Mouse (Mus musculus) erythroblast, embryonic 14.5 days (primary cell): ENCODE data around the gene Zfhx3. TPM values are rescaled to one million over a fixed set of nuclear protein-coding genes. Genes with fewer than 3 reads are reported as not detected.

Source experiments
- H3K27me3 ChIP-seq: 2 replicates; pipeline ENCODE4 v1.6.1; 2012; ENCODE audit warnings: inconsistent platforms; ENCODE audit not compliant: control insufficient read depth
- H3K36me3 ChIP-seq: 2 replicates; pipeline ENCODE4 v1.6.1; 2012; ENCODE audit warnings: mild to moderate bottlenecking, inconsistent platforms; ENCODE audit not compliant: control insufficient read depth
- H3K4me1 ChIP-seq: 2 replicates; pipeline ENCODE4 v1.6.1; 2012; ENCODE audit warnings: inconsistent platforms; ENCODE audit not compliant: control insufficient read depth
- H3K4me3 ChIP-seq: replicated peaks from 2 replicates; pipeline ENCODE3; 2012; ENCODE audit warnings: moderate library complexity, mild to moderate bottlenecking, inconsistent platforms
- H3K9me3 ChIP-seq: 2 replicates; pipeline ENCODE4 v1.6.1; 2012; ENCODE audit warnings: low read length, inconsistent platforms, mixed read lengths; ENCODE audit not compliant: control insufficient read depth
- GATA1 ChIP-seq: IDR thresholded peaks from 2 replicates; pipeline ENCODE4 v1.6.1; 2012; ENCODE audit warnings: low read length, inconsistent platforms, mixed read lengths
- TAL1 ChIP-seq: IDR thresholded peaks from 3 replicates; pipeline ENCODE4 v1.6.1; 2012; ENCODE audit warnings: low read length, inconsistent platforms, mixed read lengths
- polyA plus RNA-seq: library from polyadenylated mRNA; stranded (reverse); fragments of >175 nt; gene quantifications from 2 replicates; pipeline ENCODE4 v1.2.3, GENCODE M21; 2012

Gene Zfhx3
- polyA plus RNA-seq, 1 experiment = 0.03 TPM

DNA sequence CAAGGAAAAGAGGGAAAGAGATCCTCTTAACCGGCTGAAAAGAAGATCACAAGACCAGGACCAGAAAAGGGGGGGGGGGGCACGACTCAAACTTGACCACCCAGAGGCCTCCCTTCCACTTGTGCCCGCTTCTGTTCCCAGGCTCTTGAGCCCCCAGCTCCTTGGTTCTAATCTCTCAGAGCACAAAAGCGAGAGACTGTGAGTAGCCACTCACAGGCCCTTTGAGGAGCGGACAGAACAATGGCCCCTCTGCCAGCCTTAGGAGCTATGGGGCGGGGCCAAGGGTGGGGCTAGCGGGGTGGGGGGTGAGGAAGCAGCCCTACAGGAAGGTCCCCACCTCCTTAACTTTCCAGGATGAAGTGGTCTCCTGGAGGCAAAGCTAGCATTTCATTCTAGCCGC lies 508.4 kb downstream of the Zfhx3 start:
- Histone ChIP-seq H3K4me1 (no peaks in the 10 kb centered on the region), H3K4me3 (no peak overlapping the region), H3K27me3 (no peaks in the 10 kb centered on the region), H3K36me3 (no peaks in the 10 kb centered on the region), H3K9me3 (peaks cover 8% of the 10 kb centered on the region)
- TF ChIP-seq TAL1 (no peak), GATA1 (no peak)

DNA sequence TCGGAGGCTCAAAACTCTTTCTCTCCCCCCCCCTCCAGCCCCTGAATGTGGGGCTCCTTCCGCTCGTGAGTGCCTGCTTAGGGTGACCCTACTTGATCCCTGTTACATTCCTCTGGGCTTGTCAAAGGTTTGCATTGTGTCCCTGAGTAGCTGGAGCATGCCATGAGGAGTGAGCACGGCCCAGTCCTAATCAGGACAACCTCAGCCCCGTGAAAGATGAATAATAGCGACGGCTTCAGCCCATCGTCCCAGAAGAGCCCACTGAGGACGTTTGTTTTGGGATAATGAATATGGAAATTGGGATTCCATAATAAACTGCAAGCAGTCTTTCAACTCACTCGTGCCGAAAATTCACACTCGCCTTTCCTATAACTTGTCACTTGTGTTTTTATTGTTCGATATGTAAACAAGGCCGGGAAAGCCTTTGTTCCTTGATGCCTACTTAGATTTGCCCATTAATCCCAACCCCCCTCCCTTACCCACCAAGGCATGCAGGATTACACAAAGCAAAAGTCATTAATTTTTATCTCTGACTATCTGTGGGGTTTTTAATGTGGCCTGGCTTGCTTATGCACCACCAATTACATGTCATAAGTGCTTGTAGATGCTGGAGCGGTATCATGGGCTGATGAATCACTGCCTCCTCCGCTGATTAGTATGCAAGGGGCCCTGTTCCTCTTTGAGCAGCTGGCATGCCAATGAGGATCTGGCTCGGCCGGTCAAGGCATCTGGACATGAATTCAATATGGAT lies 512.3 kb downstream of the Zfhx3 start:
- Histone ChIP-seq H3K4me1 (no peaks in the 10 kb centered on the region), H3K36me3 (no peaks in the 10 kb centered on the region), H3K9me3 (peaks cover 8% of the 10 kb centered on the region), H3K27me3 (no peaks in the 10 kb centered on the region), H3K4me3 (no peak overlapping the region)
- TF ChIP-seq TAL1 (no peak), GATA1 (no peak)

DNA sequence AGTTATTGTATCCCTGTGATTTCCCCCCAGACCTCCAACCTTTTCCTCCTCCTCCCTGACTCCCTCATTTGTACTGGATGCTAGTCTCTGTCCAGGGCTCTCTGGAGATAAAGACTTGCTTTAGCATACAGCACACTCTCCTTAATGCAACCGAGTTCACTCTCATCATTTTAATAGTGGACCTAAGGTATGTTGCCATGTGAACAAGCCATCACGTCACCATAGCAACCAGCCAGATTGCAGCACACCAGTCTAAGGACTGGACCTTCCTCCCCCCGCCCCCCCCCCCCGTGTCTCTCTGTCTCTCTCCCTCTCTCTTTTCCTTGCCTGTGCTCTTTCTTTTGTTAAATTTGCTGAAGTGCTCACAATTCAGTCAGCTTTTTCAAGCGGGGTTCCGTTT lies 524.2 kb downstream of the Zfhx3 start:
- H3K4me1 ChIP-seq = no peaks in the 10 kb centered on the region
- peaks cover 3% of the 10 kb centered on the region; the same call in 1 of the 2 replicates for H3K9me3 ChIP-seq
- TF ChIP-seq TAL1 = no peak

DNA sequence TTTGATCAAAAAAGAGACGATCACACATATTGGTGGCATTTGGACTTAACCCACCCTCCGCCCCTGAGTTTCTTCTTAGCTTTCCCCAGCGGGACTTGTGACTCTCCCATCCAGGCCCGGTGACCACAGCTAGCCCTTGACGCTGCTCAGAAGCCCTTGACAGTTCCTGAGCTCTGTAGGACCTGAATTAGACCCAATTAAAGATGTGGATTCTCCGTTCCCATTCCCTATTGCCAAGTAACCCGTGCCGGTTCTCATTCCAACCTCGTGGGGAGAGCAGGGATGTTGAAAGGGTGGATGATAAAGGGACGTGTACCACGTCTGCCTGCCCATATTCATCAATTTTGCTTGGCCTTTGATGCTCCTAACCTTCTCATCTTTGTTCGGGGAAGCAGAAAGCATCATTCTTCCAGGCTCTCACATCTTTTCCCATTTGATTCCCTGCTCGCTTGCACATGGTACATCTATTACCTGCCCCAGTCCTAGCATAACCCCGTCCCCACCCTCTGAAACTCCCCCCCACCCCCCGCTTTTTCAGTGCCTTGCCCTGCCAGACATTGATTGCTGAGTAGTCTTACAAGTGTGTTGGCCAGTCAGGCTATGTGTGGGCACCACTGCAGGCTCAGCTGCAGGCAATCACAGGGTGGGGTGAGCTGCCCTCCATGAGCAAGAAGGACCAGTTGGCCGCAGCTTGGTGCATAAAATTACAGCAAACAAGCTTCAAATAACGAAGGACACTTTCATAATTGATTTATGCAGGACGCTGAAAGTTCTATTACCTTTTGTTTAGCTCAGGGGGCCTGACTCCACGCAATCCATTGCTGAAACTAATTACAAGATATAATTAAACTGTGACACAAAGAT lies 525.0 kb downstream of the Zfhx3 start:
- Histone ChIP-seq H3K36me3 (no peaks in the 10 kb centered on the region), H3K4me3 (no peak overlapping the region), H3K4me1 (no peaks in the 10 kb centered on the region), H3K27me3 (no peaks in the 10 kb centered on the region), H3K9me3 (peaks cover 3% of the 10 kb centered on the region; the same call in 1 of the 2 replicates)
- TF ChIP-seq TAL1 (no peak), GATA1 (no peak)

More for the DNA sequence above, 524.2 kb downstream of the Zfhx3 start:
- Histone ChIP-seq H3K36me3 (no peaks in the 10 kb centered on the region), H3K27me3 (no peaks in the 10 kb centered on the region), H3K4me3 (no peak overlapping the region)

DNA sequence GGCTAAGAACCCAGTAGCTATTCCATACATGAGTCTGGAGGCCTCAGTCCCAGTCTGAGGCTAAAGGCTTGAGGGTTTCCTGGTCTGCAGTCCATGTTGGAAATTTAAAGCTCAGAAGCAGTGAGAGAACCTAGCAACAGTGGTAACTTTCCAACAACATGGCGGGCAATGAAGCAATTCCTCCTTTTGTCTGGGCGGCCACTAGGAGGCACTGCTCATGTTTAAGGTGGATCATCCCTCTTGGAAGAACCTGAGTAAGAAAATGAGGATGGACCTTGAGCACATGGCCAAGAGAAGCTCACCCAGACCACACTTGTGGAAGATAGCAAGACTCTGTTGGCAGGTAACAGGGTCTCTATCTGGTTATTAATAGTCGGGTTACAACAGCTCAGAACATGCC lies 527.8 kb downstream of the Zfhx3 start:
- Histone ChIP-seq H3K4me1 (no peaks in the 10 kb centered on the region), H3K4me3 (no peak overlapping the region), H3K9me3 (peaks cover 5% of the 10 kb centered on the region; the same call in 1 of the 2 replicates), H3K27me3 (no peaks in the 10 kb centered on the region), H3K36me3 (no peaks in the 10 kb centered on the region)
- no peak for TF ChIP-seq TAL1
- TF ChIP-seq GATA1 = no peak

DNA sequence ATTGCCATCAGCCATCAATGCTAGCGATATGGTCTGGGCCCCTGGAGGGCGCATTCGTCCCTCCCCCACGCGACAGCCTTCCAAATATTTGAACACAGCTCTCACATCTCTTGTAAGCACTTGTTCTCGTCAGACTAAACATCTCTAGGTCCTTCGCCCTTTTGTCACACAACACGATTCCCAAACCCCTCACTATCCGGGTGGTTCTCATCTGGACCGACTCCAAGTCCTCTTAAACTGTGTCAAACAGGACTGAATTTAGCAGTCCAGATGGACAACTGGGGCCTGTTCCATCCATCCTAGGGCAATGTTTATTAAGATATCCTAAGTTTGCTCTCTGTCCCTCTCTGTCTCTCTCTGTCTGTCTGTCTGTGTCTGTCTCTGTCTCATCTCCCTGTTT lies 532.1 kb downstream of the Zfhx3 start:
- TF ChIP-seq GATA1 = no peak
- no peak for TF ChIP-seq TAL1
- peaks cover 2% of the 10 kb centered on the region; the same call in 1 of the 2 replicates for H3K9me3 ChIP-seq
- H3K27me3 ChIP-seq = no peaks in the 10 kb centered on the region
- no peaks in the 10 kb centered on the region for H3K4me1 ChIP-seq
- no peaks in the 10 kb centered on the region for H3K36me3 ChIP-seq
- H3K4me3 ChIP-seq = no peak overlapping the region

DNA sequence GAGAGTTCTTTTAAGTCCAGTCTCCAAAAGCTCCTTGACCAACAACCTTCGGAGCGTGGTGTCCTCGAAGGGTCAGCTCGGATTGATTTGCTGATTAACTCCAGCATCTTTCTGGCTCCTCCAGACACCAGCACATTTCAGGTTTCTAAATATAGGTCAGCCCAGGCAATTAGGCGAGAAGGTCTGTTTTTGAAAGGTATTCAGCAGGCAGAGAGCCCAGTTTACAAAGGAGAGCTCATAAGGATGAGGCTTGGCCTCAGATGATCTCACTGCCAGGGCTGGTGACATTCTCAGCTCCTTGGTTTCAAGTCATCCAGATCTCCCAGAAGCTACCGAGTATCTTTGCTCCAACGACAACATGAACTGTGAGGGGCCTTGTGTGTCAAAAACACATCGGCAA lies 535.7 kb downstream of the Zfhx3 start:
- Histone ChIP-seq H3K27me3 (no peaks in the 10 kb centered on the region), H3K9me3 (peaks cover 2% of the 10 kb centered on the region; the same call in 1 of the 2 replicates), H3K36me3 (no peaks in the 10 kb centered on the region), H3K4me3 (no peak overlapping the region), H3K4me1 (no peaks in the 10 kb centered on the region)
- no peak for TF ChIP-seq TAL1
- no peak for TF ChIP-seq GATA1

DNA sequence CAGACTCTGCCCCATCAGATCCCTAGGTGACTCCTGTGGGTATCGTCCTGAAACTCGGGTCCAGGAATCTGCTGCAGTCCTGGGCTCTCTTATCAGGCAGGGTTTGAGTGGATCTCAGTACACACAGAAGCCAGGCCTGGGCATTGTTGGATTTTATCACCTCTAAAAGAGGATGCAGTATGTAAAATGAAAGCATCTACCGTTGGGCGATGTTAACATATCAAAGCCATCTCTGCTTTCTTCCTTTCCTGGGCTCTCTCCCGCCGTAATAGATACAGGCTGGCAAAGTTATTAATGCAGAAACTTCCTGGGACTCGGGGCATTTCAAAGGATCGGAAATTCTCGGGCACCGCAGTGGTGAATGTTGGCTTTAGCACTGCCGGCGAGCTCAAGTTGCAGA lies 537.7 kb downstream of the Zfhx3 start:
- TF ChIP-seq GATA1 (no peak), TAL1 (no peak)
- no peaks in the 10 kb centered on the region for H3K27me3 ChIP-seq
- H3K4me3 ChIP-seq = no peak overlapping the region
- H3K36me3 ChIP-seq = no peaks in the 10 kb centered on the region
- no peaks in the 10 kb centered on the region for H3K4me1 ChIP-seq
- no peaks in the 10 kb centered on the region for H3K9me3 ChIP-seq

DNA sequence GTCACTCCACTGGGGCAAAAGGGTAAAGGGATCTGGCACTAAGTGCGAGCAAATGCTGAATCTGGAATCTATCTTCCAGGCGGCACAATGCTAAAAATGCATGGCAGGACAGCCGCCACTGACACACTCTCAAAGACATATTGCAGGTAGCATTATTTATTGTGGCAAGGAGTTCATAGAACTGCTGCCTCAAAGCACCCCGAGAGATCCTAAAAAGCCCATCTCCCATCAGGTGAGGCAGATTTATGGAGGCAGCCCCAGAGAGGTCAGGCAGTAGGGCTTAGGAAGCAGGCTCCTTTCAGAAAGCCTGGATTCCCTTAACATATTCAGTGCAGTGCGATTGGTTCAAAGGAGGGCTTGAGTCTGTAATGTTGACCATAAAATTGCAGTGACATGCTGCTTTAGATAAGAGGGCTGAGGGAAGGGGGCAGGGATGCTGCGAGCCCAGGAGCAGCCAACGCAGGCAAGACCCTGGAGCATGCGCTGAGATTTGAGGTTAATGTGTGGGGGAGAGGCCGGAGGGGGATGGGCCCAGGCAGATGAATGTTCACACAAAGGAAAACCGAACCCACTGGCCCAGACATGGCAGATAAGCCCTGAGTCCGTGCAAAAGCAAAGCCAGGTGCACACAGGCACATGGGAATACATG lies 538.8 kb downstream of the Zfhx3 start:
- TF ChIP-seq GATA1 (no peak), TAL1 (no peak)
- no peaks in the 10 kb centered on the region for H3K9me3 ChIP-seq
- H3K36me3 ChIP-seq = no peaks in the 10 kb centered on the region
- H3K27me3 ChIP-seq = no peaks in the 10 kb centered on the region
- H3K4me1 ChIP-seq = no peaks in the 10 kb centered on the region
- H3K4me3 ChIP-seq = no peak overlapping the region
